Mouse (Mus musculus): ENCODE measurements at regions not wholly inside any gene's neighbourhood (a gene's known extent, or its start where the extent isn't known, plus 50 kb on each side); places are given as distances from the start of the nearest gene placed in this dataset.

- peak overlapping the region; percentile 66 for H3K4me3 ChIP-seq (replicated peaks)
These were observed 121.8 kb upstream of the Klf14 start for GRCm38 (mm10) chr6:31080691-31081090.

GRCm38 (mm10) chr6:31081238-31081637 lies 122.4 kb upstream of the Klf14 start:
- Histone ChIP-seq H3K36me3 (replicated peaks; ENCODE audit: low read length) (peaks cover 100% of the 10 kb centered on the region), H3K4me3 (replicated peaks) (peak overlapping the region; percentile 70), H3K9me3 (no peaks in the 10 kb centered on the region), H3K4me1 (peaks cover 100% of the 10 kb centered on the region), H3K27me3 (replicated peaks) (no peaks in the 10 kb centered on the region)
- TF ChIP-seq GATA1 (IDR thresholded peaks at IDR 0.05; ENCODE audit: borderline replicate concordance, low read length) (0 out of 3 replicates have a peak, but pooled peaks have one; percentile 19), FLI1 (IDR thresholded peaks at IDR 0.05; ENCODE audit: low read length) (peak; percentile 60; the same call in 1 of the 2 replicates)

More at GRCm38 (mm10) chr6:31080691-31081090, 121.8 kb upstream of the Klf14 start:
- Histone ChIP-seq H3K4me1 (peaks cover 100% of the 10 kb centered on the region), H3K27me3 (replicated peaks) (no peaks in the 10 kb centered on the region), H3K36me3 (replicated peaks; ENCODE audit: low read length) (peaks cover 100% of the 10 kb centered on the region), H3K9me3 (no peaks in the 10 kb centered on the region)
- no peak for TF ChIP-seq GATA1 (IDR thresholded peaks at IDR 0.05; ENCODE audit: borderline replicate concordance, low read length)
- no peak for TF ChIP-seq FLI1 (IDR thresholded peaks at IDR 0.05; ENCODE audit: low read length)

GRCm38 (mm10) chr6:31081988-31082387 lies 123.1 kb upstream of the Klf14 start:
- Histone ChIP-seq H3K27me3 (replicated peaks) (no peaks in the 10 kb centered on the region), H3K4me1 (peaks cover 100% of the 10 kb centered on the region), H3K4me3 (replicated peaks) (peak overlapping the region; percentile 26), H3K36me3 (replicated peaks; ENCODE audit: low read length) (peaks cover 100% of the 10 kb centered on the region), H3K9me3 (no peaks in the 10 kb centered on the region)
- TF ChIP-seq FLI1 (IDR thresholded peaks at IDR 0.05; ENCODE audit: low read length) (no peak), GATA1 (IDR thresholded peaks at IDR 0.05; ENCODE audit: borderline replicate concordance, low read length) (no peak)

DNA sequence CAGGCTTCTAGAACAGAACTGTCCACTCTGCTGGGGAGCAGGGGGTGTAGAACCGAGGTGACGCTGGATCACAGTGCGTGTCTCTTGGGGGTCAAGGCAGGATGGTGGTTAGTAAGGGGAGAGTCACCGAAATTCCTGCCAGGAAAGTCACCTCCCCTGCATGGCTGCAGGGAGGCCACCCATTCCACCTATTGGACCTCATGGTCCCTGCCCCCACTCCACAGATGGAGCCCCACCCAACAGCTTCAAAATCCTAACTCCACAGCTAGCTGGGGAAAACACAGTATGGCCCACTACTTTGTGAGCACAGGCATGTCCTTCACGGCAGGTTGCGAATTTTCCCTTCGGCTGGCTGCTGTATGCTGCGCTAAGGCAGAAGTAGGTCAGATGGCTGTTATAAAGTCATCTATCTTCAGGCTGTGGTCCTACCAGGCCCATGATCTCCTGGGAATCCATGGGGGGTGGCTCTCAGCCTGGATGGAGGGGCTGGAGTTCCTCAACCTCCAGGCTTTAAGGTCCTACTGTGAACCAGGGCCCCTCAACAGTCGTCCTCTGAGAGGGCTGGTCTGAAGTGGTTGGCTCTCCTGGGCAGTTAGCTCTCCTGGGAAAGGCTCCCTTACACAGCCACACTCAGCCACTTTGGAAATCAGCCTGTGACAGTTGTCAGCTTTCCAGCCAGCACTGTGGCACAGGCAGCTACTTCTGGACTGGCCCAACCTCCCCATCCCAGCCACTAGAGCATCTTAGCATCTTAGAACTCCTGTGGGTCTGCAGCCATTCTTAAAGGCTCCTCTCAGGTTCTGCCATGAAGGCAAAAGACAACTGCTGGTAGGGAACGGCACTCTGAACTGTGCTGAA lies 124.0 kb upstream of the Klf14 start:
- Histone ChIP-seq H3K4me3 (replicated peaks) (peak overlapping the region; percentile 20), H3K27me3 (replicated peaks) (no peaks in the 10 kb centered on the region), H3K4me1 (peaks cover 100% of the 10 kb centered on the region), H3K36me3 (replicated peaks; ENCODE audit: low read length) (peaks cover 100% of the 10 kb centered on the region), H3K9me3 (no peaks in the 10 kb centered on the region)
- TF ChIP-seq GATA1 (IDR thresholded peaks at IDR 0.05; ENCODE audit: borderline replicate concordance, low read length) (no peak), FLI1 (IDR thresholded peaks at IDR 0.05; ENCODE audit: low read length) (no peak)

- TF ChIP-seq GATA1 (IDR thresholded peaks at IDR 0.05; ENCODE audit: borderline replicate concordance, low read length) (no peak), FLI1 (IDR thresholded peaks at IDR 0.05; ENCODE audit: low read length) (no peak)
These were observed 124.8 kb upstream of the Klf14 start for GRCm38 (mm10) chr6:31083701-31084100.

DNA sequence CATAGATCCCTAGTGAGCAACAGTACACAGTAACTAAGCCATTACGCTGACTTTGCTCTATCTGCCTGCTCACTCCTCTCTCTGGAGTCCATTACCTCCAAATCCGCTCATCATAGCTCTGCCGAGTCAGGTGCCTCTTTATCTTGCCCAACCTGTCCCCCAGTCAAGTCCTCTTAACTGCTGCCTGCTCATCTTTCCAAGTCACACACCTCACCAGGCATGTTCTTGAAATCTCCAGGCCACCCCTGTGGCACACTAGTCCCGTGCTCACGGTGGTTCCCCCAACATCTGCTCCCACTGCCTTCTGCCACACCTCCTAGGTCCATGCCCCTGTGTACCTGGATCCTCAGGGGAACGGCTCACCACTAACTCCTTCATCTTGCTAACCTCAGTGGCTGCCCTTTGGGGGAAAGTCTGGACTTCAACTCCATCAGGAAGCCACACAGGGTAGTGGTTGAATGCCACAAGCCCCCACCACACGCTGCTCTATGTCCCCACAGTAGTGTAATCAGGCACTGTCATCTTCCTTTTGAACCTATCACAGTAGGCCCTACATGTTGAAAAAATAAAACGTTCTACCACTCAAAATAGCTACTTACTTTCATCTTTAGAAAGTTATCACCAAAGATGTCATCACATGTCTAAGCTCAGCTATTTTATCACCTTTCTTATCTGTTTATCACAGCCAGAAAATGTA lies 126.3 kb upstream of the Klf14 start:
- peaks cover 100% of the 10 kb centered on the region for H3K4me1 ChIP-seq
- no peak for TF ChIP-seq FLI1 (IDR thresholded peaks at IDR 0.05; ENCODE audit: low read length)
- no peak for TF ChIP-seq GATA1 (IDR thresholded peaks at IDR 0.05; ENCODE audit: borderline replicate concordance, low read length)
- no peaks in the 10 kb centered on the region for H3K9me3 ChIP-seq
- H3K36me3 ChIP-seq (replicated peaks; ENCODE audit: low read length) = peaks cover 100% of the 10 kb centered on the region
- peak overlapping the region; percentile 57 for H3K4me3 ChIP-seq (replicated peaks)
- H3K27me3 ChIP-seq (replicated peaks) = no peaks in the 10 kb centered on the region

More at GRCm38 (mm10) chr6:31083701-31084100, 124.8 kb upstream of the Klf14 start:
- no peak overlapping the region for H3K4me3 ChIP-seq (replicated peaks)
- H3K36me3 ChIP-seq (replicated peaks; ENCODE audit: low read length) = peaks cover 100% of the 10 kb centered on the region
- H3K9me3 ChIP-seq = no peaks in the 10 kb centered on the region
- no peaks in the 10 kb centered on the region for H3K27me3 ChIP-seq (replicated peaks)
- peaks cover 100% of the 10 kb centered on the region for H3K4me1 ChIP-seq

GRCm38 (mm10) chr6:31085760-31086108 lies 126.9 kb upstream of the Klf14 start:
- peaks cover 100% of the 10 kb centered on the region for H3K36me3 ChIP-seq (replicated peaks; ENCODE audit: low read length)
- no peak for TF ChIP-seq FLI1 (IDR thresholded peaks at IDR 0.05; ENCODE audit: low read length)
- no peaks in the 10 kb centered on the region for H3K27me3 ChIP-seq (replicated peaks)
- H3K4me1 ChIP-seq = peaks cover 100% of the 10 kb centered on the region
- no peaks in the 10 kb centered on the region for H3K9me3 ChIP-seq
- no peak overlapping the region for H3K4me3 ChIP-seq (replicated peaks)

- TF ChIP-seq FLI1 (IDR thresholded peaks at IDR 0.05; ENCODE audit: low read length) (no peak), GATA1 (IDR thresholded peaks at IDR 0.05; ENCODE audit: borderline replicate concordance, low read length) (no peak)
- H3K4me1 ChIP-seq = peaks cover 100% of the 10 kb centered on the region
These were observed 127.4 kb upstream of the Klf14 start for GRCm38 (mm10) chr6:31086283-31086682.

GRCm38 (mm10) chr6:31086798-31087360 lies 128.0 kb upstream of the Klf14 start:
- Histone ChIP-seq H3K36me3 (replicated peaks; ENCODE audit: low read length) (peaks cover 100% of the 10 kb centered on the region), H3K4me1 (peaks cover 100% of the 10 kb centered on the region), H3K9me3 (no peaks in the 10 kb centered on the region), H3K4me3 (replicated peaks) (no peak overlapping the region), H3K27me3 (replicated peaks) (no peaks in the 10 kb centered on the region)
- TF ChIP-seq GATA1 (IDR thresholded peaks at IDR 0.05; ENCODE audit: borderline replicate concordance, low read length) (no peak), FLI1 (IDR thresholded peaks at IDR 0.05; ENCODE audit: low read length) (no peak)

More at GRCm38 (mm10) chr6:31086283-31086682, 127.4 kb upstream of the Klf14 start:
- Histone ChIP-seq H3K4me3 (replicated peaks) (no peak overlapping the region), H3K27me3 (replicated peaks) (no peaks in the 10 kb centered on the region), H3K9me3 (no peaks in the 10 kb centered on the region), H3K36me3 (replicated peaks; ENCODE audit: low read length) (peaks cover 100% of the 10 kb centered on the region)

Data from megakaryocyte, embryonic 14.5 days (primary cell).